Mouse (Mus musculus) liver, embryonic 14.5 days (tissue): ENCODE data around the gene Lrch3. TPM values are rescaled to one million over a fixed set of nuclear protein-coding genes. Genes with fewer than 3 reads are reported as not detected.

Experiments
- ATAC-seq: fragments of 200-750 bp; cut with Nextera tagmentation; 2 replicates; pipeline ENCODE4 v1.8.0; 2017; ENCODE audit warnings: moderate number of reproducible peaks, mild to moderate bottlenecking, moderate library complexity; ENCODE audit not compliant: insufficient read depth
- DNase-seq, 3 experiments: peaks; one replicate each; pipeline ENCODE4 v3.0.0-alpha.2; 2012 to 2013; ENCODE audit warnings: low read depth in 3 of 3, low spot score in 3 of 3
- H3K27ac ChIP-seq: fragments of 300-500 bp; sonication (generic); 2 replicates; pipeline ENCODE4 v1.5.1; 2014; ENCODE audit warnings: moderate library complexity, mild to moderate bottlenecking, control low read depth, inconsistent platforms
- H3K27me3 ChIP-seq: fragments of 300-500 bp; sonication (generic); 2 replicates; pipeline ENCODE4 v1.6.1; 2014; ENCODE audit warnings: mild to moderate bottlenecking, low read length, moderate library complexity; ENCODE audit not compliant: control insufficient read depth, insufficient read depth
- H3K36me3 ChIP-seq: fragments of 300-500 bp; sonication (generic); replicated peaks from 2 replicates; pipeline ENCODE4 v1.6.1; 2014; ENCODE audit warnings: low read depth; ENCODE audit not compliant: control insufficient read depth, insufficient read depth
- H3K4me1 ChIP-seq, 2 experiments: fragments of 200-500 bp in 1 of 2; fragments of 300-500 bp in 1 of 2; sonication (generic) in 1 of 2; replicated peaks; 2 replicates each; pipeline ENCODE4 v1.6.1; 2012 to 2014; ENCODE audit warnings: antibody characterized with exemption in 1 of 2, inconsistent platforms in 1 of 2, low read length in 1 of 2; ENCODE audit not compliant: control insufficient read depth in 2 of 2, insufficient read depth in 2 of 2
- H3K4me2 ChIP-seq: fragments of 300-500 bp; sonication (generic); 2 replicates; pipeline ENCODE4 v1.6.1; 2014; ENCODE audit warnings: low read depth, mild to moderate bottlenecking, control low read depth, moderate library complexity
- H3K4me3 ChIP-seq, 2 experiments: fragments of 200-500 bp in 1 of 2; fragments of 300-500 bp in 1 of 2; sonication (generic) in 1 of 2; 2 replicates each; pipeline ENCODE4 v1.5.1; 2012 to 2014; ENCODE audit warnings: low read depth in 2 of 2, low read length in 2 of 2, mild to moderate bottlenecking in 2 of 2, control low read depth in 1 of 2, inconsistent platforms in 1 of 2, moderate library complexity in 1 of 2; ENCODE audit not compliant: insufficient read depth in 1 of 2
- H3K9ac ChIP-seq: fragments of 300-500 bp; sonication (generic); replicated peaks from 2 replicates; pipeline ENCODE4 v1.6.1; 2014; ENCODE audit warnings: mild to moderate bottlenecking, control low read depth, moderate library complexity
- H3K9me3 ChIP-seq: fragments of 300-500 bp; sonication (generic); 2 replicates; pipeline ENCODE4 v1.6.1; 2016; ENCODE audit warnings: low read length, mixed read lengths; ENCODE audit not compliant: control insufficient read depth
- CTCF ChIP-seq: IDR thresholded peaks from 2 replicates; pipeline ENCODE4 v1.5.1; 2016; ENCODE audit warnings: antibody characterized with exemption, low read depth, control low read depth
- EP300 ChIP-seq: IDR thresholded peaks from 2 replicates; pipeline ENCODE4 v1.6.1; 2016; ENCODE audit warnings: antibody characterized with exemption, low read depth
- WGBS: fragments of 180-500 bp; shearing (Covaris S2); extraction: QIAGEN DNeasy Blood & Tissue Kit; methylation state at CpG from one replicate; pipeline ENCODE4 v1.1.7; 2014; ENCODE audit not compliant: insufficient replicate concordance; 5-methylcytosine and 5-hydroxymethylcytosine counted together
- polyA plus RNA-seq, 2 experiments: library from polyadenylated mRNA; depleted of rRNA in 1 of 2; stranded (reverse) in 1 of 2; unstranded in 1 of 2; fragments of >200 nt; fragmentation: Nextera tagmentation in 1 of 2; extraction: Ambion mirVana in 1 of 2; gene quantifications; 2 replicates each; pipeline versions ENCODE4 v1.2.1 to v1.2.3; 2012 to 2014

The Lrch3 gene
- polyA plus RNA-seq (2012; rRNA removed) = 5.0 and 6.3 TPM in 2 replicates
- polyA plus RNA-seq (2014; fragmentation: Nextera tagmentation; extraction: Ambion mirVana) = 3.9 and 4.9 TPM in 2 replicates

- DNase-seq (peak; percentile 79 to 87 (median 83)), ATAC-seq (peak; percentile 91)
- no peaks in the 10 kb centered on the region for H3K36me3 ChIP-seq
- peak within 1 kb of the TSS; percentile 86 for H3K9ac ChIP-seq
- peak within 1 kb of the TSS; percentile 84 to 96 for H3K4me3 ChIP-seq
- peaks cover 2 to 5% of the 10 kb centered on the region in 2 experiments for H3K4me1 ChIP-seq
- H3K27ac ChIP-seq = peak within 1 kb of the TSS; percentile 40
- under 1% methylated on average over 85 of the region's 85 CpGs for WGBS
- TF ChIP-seq CTCF = no peak
- TF ChIP-seq EP300 = no peak
- peak within 1 kb of the TSS; percentile 83 for H3K4me2 ChIP-seq
- H3K9me3 ChIP-seq = no peaks in the 10 kb centered on the region
- H3K27me3 ChIP-seq = no peaks in the 10 kb centered on the region
These were observed at the start of gene Lrch3 for GRCm38 (mm10) chr16:32913937-32914881. Gene Lrch3, plus strand, starts transcription at chr16:32914100.

GRCm38 (mm10) chr16:32865401-32865800, 48.5 kb upstream of the Lrch3 start:
- WGBS = 72% methylated on average over 4 of the region's 4 CpGs

GRCm38 (mm10) chr16:32866713-32867112, 47.2 kb upstream of the Lrch3 start:
- WGBS = 72% methylated on average over 5 of the region's 5 CpGs
- Histone ChIP-seq H3K27ac (no peak overlapping the region), H3K4me1 (peaks cover 6 to 8% of the 10 kb centered on the region in 2 experiments), H3K9me3 (no peaks in the 10 kb centered on the region), H3K36me3 (no peaks in the 10 kb centered on the region), H3K9ac (no peak overlapping the region), H3K4me3 (no peak overlapping the region; a peak in 1 of 4 replicates), H3K4me2 (peak overlapping the region; percentile 94; the same call in 1 of the 2 replicates), H3K27me3 (no peaks in the 10 kb centered on the region)
- TF ChIP-seq CTCF (no peak), EP300 (no peak)
- DNase-seq (no peak), ATAC-seq (no peak)

More at GRCm38 (mm10) chr16:32865401-32865800, 48.5 kb upstream of the Lrch3 start:
- Histone ChIP-seq H3K9ac (no peak overlapping the region), H3K4me2 (no peak overlapping the region), H3K9me3 (no peaks in the 10 kb centered on the region), H3K27ac (no peak overlapping the region), H3K4me1 (peaks cover 6 to 8% of the 10 kb centered on the region in 2 experiments), H3K4me3 (no peak overlapping the region), H3K27me3 (no peaks in the 10 kb centered on the region), H3K36me3 (no peaks in the 10 kb centered on the region)
- TF ChIP-seq EP300 = no peak
- no peak for TF ChIP-seq CTCF
- no peak for DNase-seq
- ATAC-seq = no peak

- WGBS = under 1% methylated on average over 35 of the region's 35 CpGs
- Histone ChIP-seq H3K9ac (peak overlapping the region; percentile 74), H3K36me3 (no peaks in the 10 kb centered on the region), H3K27ac (peak overlapping the region; percentile 36; the same call in 1 of the 2 replicates), H3K4me1 (peaks cover 6 to 8% of the 10 kb centered on the region in 2 experiments), H3K4me2 (peak overlapping the region; percentile 94), H3K27me3 (no peaks in the 10 kb centered on the region), H3K4me3 (peak overlapping the region; percentile 91 to 93), H3K9me3 (no peaks in the 10 kb centered on the region)
- peak; percentile 76 to 84 (median 77) for DNase-seq
- peak; percentile 97 for ATAC-seq
- no peak for TF ChIP-seq CTCF
- TF ChIP-seq EP300 = no peak
These were observed 45.9 kb upstream of the Lrch3 start for GRCm38 (mm10) chr16:32867919-32868552.

- H3K36me3 ChIP-seq = no peaks in the 10 kb centered on the region
- DNase-seq (no peak), ATAC-seq (no peak)
- no peaks in the 10 kb centered on the region for H3K9me3 ChIP-seq
- H3K27me3 ChIP-seq = no peaks in the 10 kb centered on the region
- H3K27ac ChIP-seq = no peak overlapping the region
- peaks cover 6 to 8% of the 10 kb centered on the region in 2 experiments for H3K4me1 ChIP-seq
- no peak overlapping the region for H3K4me2 ChIP-seq
- no peak overlapping the region for H3K4me3 ChIP-seq
- 46% methylated on average over 5 of the region's 5 CpGs for WGBS
- TF ChIP-seq EP300 = no peak
- TF ChIP-seq CTCF = no peak
- no peak overlapping the region for H3K9ac ChIP-seq
These were observed 43.7 kb upstream of the Lrch3 start for GRCm38 (mm10) chr16:32870231-32870630.
